Mouse (Mus musculus) left cerebral cortex, postnatal 36 days (tissue): ENCODE measurements around the gene Mrln. TPM values are rescaled to one million over a fixed set of nuclear protein-coding genes. Genes with fewer than 3 reads are reported as not detected.
"Not testable (repeated sequence)": the region's sequence is repeated elsewhere in the genome, so short reads cannot be mapped to it uniquely, and the experiment has no call there.

Experiments
- DNase-seq, 2 experiments: peaks; one replicate each; pipeline ENCODE4 v3.0.0; 2021 to 2022; ENCODE audit warnings: low spot score in 2 of 2, mixed read lengths in 1 of 2
- intact Hi-C: fragments of 180-260 bp; cut with DNase I; formaldehyde crosslinking; loops from one replicate; pipeline ENCODE4 v1.15.1; 2025
- total RNA-seq, 2 experiments: library from RNA; stranded (reverse); gene quantifications; 2 replicates each; pipeline ENCODE4 v1.2.3; 2021

The Mrln gene
- total RNA-seq, 2 experiments from 2014 or later, result not detected

GRCm38 (mm10) chr10:70186586-70186985 is 17.9 kb upstream of the Mrln start:
- no peak for DNase-seq
- intact Hi-C loops, result loop anchor here (10.0 kb wide), 1 partner anchor 162 kb away; no protein-coding TSS in a partner anchor

DNA sequence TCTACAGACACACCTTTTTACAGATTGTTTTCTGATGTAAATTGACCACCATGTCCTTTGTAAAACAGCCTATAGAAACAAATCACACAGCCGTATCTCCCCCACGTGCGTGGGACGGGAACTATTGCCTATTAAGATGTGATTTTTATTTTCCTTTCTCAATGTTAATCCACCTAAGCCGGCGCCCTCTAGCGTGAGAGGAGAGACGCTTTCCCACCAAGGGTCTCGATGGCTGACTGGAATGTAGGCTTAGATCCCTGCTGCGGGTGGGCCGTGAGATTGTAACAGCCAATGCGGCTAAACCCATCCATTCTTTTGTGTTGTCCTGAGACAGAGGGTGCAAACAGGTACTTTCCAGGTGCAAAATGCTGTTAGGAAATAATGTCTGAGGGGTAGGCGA is 14.6 kb upstream of the Mrln start:
- intact Hi-C loops, result loop anchor here (10.0 kb wide), 1 partner anchor 165 kb away; no protein-coding TSS in a partner anchor

DNA sequence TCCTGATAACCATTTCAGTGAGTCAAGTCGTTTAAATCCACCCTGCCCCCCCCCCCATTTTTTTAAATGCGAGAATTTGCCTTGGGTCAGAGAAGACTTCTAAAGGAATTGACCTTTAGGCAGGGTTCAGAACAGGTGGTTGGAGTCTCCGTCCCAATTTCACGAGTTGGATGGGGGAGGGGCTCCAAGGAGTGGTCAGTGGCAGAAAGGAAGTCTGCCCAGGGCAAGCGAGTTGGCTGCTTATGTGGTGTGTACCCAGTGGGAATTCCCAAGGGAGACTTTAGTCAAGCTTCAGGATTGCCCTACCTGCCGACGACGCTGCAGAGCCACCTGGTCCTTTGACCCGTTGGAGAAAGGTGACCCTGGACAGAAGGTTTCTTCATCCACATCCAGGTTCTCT is 10.2 kb upstream of the Mrln start:
- intact Hi-C loops, result no loop called here
- DNase-seq, result no peak

More for the DNA sequence above, 14.6 kb upstream of the Mrln start:
- DNase-seq, result no peak

- no peak for DNase-seq
- intact Hi-C loops, result loop anchor here (5.0 kb wide), 1 partner anchor 102 kb away; no protein-coding TSS in a partner anchor
Observed at GRCm38 (mm10) chr10:70195279-70195678, 9.2 kb upstream of the Mrln start.

GRCm38 (mm10) chr10:70195786-70196185 is 8.7 kb upstream of the Mrln start:
- intact Hi-C loops, result loop anchor here (5.0 kb wide), 1 partner anchor 102 kb away; no protein-coding TSS in a partner anchor
- no peak for DNase-seq

GRCm38 (mm10) chr10:70196666-70197065 is 7.8 kb upstream of the Mrln start:
- no peak for DNase-seq
- intact Hi-C loops, result loop anchor here (5.0 kb wide), 1 partner anchor 101 kb away; no protein-coding TSS in a partner anchor

- intact Hi-C loops, result loop anchor here (5.0 kb wide), 1 partner anchor 100 kb away; no protein-coding TSS in a partner anchor
- no peak for DNase-seq
Observed at GRCm38 (mm10) chr10:70197601-70198000, 6.9 kb upstream of the Mrln start.

- no peak for DNase-seq
- intact Hi-C loops, result loop anchor here (5.0 kb wide), 1 partner anchor 99 kb away; no protein-coding TSS in a partner anchor
Observed at GRCm38 (mm10) chr10:70198012-70198411, 6.5 kb upstream of the Mrln start.

GRCm38 (mm10) chr10:70198951-70199463 is 5.5 kb upstream of the Mrln start:
- intact Hi-C loops, result loop anchor here (5.0 kb wide), 1 partner anchor 98 kb away; no protein-coding TSS in a partner anchor
- no peak for DNase-seq

- DNase-seq, result no peak
Observed at GRCm38 (mm10) chr10:70199466-70200210, 4.8 kb upstream of the Mrln start.

GRCm38 (mm10) chr10:70200889-70201500 is 3.5 kb upstream of the Mrln start:
- intact Hi-C loops, result loop anchor here (5.0 kb wide), 1 partner anchor 46 kb away; the partner anchor contains the start of gene Slc16a9
- no peak for DNase-seq

More at GRCm38 (mm10) chr10:70199466-70200210, 4.8 kb upstream of the Mrln start:
- intact Hi-C loops, result loop anchor here (5.0 kb wide), 2 partner anchors 48 to 98 kb away; partner anchors contain the start of gene Slc16a9

DNA sequence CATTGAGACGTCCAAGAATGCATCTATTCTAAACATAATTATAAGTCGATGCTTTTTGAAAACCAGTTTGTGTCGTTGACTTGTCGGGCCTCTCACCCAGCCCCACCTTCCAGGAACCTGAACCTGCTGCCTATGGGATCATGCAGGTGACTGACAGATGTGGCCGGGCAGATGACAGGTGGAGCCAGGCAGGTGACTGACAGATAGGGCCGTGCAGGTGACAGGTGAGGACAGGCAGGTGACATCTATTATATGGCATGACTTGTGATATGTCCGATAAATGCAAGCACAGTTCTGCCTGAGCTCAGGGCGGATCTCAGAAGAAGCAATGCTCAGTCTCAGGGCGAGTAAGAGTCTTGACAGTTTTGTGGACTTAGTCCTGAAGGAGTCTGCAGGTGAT is 6.8 kb downstream of the Mrln start:
- no peak for DNase-seq

GRCm38 (mm10) chr10:70220971-70221370 is 16.5 kb downstream of the Mrln start:
- no peak for DNase-seq
- intact Hi-C loops, result no loop called here

More for the DNA sequence above, 6.8 kb downstream of the Mrln start:
- intact Hi-C loops, result no loop called here

DNA sequence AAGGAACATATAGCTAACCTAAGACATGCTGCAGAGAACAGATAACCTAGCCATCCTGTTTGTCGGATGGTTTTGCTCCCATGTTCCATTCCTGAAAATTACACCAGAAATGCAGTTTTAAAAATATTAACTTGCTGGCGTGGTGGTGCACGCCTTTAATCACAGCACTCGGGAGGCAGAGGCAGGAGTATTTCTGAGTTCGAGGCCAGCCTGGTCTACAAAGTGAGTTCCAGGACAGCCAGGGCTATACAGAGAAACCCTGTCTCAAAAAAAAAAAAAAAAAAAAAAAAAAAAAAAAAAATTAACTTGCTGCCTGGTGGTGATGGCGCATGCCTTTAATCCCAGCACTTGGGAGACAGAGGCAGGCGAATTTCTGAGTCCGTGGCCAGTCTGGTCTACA is 17.8 kb downstream of the Mrln start:
- DNase-seq, intact Hi-C loops: not testable (repeated sequence)

DNA sequence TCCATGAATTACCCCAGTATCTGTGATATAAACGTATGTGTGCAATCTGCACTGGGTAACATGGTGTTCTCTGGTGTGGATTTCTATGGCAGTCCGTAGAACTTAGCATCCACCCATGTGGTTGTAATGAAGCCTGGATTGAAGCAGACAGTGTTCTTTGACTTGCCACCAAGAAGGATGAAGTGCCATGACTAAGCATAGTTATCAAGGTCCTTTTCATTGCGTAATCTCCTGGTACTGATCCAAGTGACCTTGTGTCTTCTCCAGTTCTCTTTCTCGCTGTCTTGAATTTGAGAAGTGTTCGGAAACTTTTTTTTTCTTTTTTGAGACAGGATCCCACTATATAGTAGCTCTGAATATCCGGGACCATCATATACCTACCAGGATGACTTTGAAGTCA is 20.1 kb downstream of the Mrln start:
- no peak for DNase-seq
- intact Hi-C loops, result no loop called here

- no peak for DNase-seq
Observed at GRCm38 (mm10) chr10:70225760-70226159, 21.3 kb downstream of the Mrln start.

DNA sequence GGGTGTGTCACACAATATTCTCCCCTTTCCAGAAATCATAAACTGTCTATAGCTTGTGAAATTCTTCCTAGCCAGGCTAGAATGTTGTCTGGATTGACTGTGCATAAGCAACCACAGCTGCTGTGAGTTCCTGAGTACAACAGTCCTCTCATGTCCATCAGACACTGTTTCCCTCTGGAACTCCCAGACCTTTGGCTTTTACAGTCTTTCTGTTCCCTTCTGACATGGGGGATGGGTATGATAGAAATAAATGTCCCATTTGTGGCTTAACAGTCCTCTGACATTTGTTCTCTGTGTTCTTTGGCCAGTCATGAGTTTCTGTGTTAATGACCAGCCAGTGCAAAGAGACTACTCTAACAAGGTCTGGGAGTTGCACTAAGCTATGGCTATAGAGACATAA is 22.1 kb downstream of the Mrln start:
- intact Hi-C loops, result no loop called here
- DNase-seq, result no peak

More at GRCm38 (mm10) chr10:70225760-70226159, 21.3 kb downstream of the Mrln start:
- intact Hi-C loops, result no loop called here

- no peak for DNase-seq
- intact Hi-C loops, result no loop called here
Observed at GRCm38 (mm10) chr10:70230352-70230751, 25.9 kb downstream of the Mrln start.

- no peak for DNase-seq
- intact Hi-C loops, result no loop called here
Observed at GRCm38 (mm10) chr10:70237936-70238335, 33.5 kb downstream of the Mrln start.

DNA sequence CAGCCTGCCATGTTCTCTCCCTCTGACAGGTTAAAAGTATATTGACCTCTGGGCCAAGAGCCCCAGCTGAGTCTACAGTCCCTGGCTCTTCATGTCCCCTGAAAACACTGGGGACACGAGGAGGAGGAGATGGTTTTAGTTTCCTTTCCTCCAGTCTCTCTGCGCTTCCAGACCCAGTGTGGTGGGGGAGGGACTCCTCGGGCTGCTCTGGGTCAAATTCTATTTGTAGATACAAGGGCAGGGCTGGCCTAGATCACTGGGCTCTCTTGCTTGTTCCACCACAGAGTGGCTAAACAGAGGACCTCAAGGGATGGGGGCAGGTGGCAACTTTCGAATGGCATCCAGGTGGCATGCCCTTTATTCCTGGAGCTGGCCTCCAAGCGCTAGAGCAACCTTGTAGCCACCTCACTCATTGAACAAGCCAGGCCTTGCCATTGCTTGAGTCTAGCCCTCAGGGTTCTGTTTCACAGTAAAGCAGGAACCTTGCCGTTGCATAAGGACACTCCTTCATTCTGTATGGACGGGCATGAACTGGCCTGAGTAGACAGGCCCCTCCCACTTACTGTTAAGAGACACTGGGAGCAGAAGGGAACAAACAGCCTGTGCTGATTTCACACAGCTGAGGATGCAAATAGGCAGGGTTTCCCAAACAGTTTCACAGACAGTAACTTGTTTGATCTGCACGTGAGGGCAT is 38.4 kb downstream of the Mrln start:
- intact Hi-C loops, result no loop called here
- no peak for DNase-seq
